In the genomic region with DNA sequence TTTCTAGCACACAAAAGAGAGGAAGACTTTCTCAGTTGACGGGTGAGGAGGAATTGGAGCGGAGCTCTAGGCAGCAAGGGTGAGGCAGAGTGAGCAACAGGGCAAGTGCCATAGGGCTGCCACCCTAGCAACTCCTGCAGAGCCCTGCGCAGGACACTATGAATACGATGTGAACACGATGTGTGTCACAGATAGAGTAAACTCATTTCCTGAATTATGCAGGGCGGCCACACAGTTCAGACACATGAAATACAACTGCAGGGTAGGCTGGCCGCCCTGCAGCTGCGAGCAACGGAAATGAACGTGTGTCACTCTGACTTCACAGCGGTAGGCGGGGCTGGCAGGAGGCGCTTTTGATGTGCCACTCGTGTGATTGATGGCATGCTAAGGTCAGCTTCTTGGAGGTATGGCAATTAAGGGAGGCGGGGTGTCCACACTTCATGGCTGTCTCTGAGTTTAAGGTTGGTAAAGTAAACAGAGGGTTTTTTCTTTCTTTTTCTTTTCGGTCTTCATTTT, we compare ENCODE assay signal across 8 mouse cellular contexts.
DNase-seq lines count a peak whose midpoint lies in the region; ATAC-seq and TF ChIP-seq lines count a peak whose summit lies in the region.

No protein-coding gene starts in this region.

- H3K9me3 ChIP-seq in intestine, embryonic 14.5 days (ENCODE audit: control insufficient read depth, low read length) = no peaks in the 10 kb centered on the region
- H3K9me3 ChIP-seq in liver, embryonic 14.5 days (ENCODE audit: control insufficient read depth, low read length) = no peaks in the 10 kb centered on the region
- H3K9me3 ChIP-seq in neural tube, embryonic 15.5 days (replicated peaks) = no peaks in the 10 kb centered on the region

- peak overlapping the region; percentile 27 for H3K4me2 ChIP-seq in intestine, embryonic 14.5 days (ENCODE audit: low read length)
- peak overlapping the region; percentile 24; the same call in 1 of the 2 replicates for H3K4me2 ChIP-seq in liver, embryonic 14.5 days (ENCODE audit: low read depth)
- peak overlapping the region; percentile 36 for H3K4me2 ChIP-seq in neural tube, embryonic 15.5 days

- H3K9ac ChIP-seq in intestine, embryonic 14.5 days (ENCODE audit: low read length) = no peak overlapping the region
- no peak overlapping the region for H3K9ac ChIP-seq in liver, embryonic 14.5 days (replicated peaks)
- no peak overlapping the region for H3K9ac ChIP-seq in neural tube, embryonic 15.5 days (replicated peaks)

- 7% methylated on average over 16 of the region's 16 CpGs for WGBS in bone marrow, adult 2 months
- WGBS in intestine, embryonic 14.5 days = 12% methylated on average over 16 of the region's 16 CpGs
- WGBS in liver, embryonic 14.5 days (ENCODE audit: insufficient replicate concordance) = 23% methylated on average over 16 of the region's 16 CpGs
- 15% methylated on average over 16 of the region's 16 CpGs for WGBS in neural tube, embryonic 15.5 days
- WGBS in cerebellum, adult 2 months = 74% methylated on average over 16 of the region's 16 CpGs

- TF ChIP-seq CTCF in bone marrow, adult 2 months (IDR thresholded peaks at IDR 0.05; ENCODE audit: control insufficient read depth, insufficient read depth, low read length) = no peak
- no peak for TF ChIP-seq CTCF in liver, embryonic 14.5 days (IDR thresholded peaks at IDR 0.05; ENCODE audit: low read depth)
- TF ChIP-seq CTCF in cerebellum, adult 2 months (IDR thresholded peaks at IDR 0.05; ENCODE audit: borderline replicate concordance, insufficient read depth, low read depth, low read length) = no peak

- H3K36me3 ChIP-seq in intestine, embryonic 14.5 days (ENCODE audit: control insufficient read depth, insufficient read depth, low read length) = no peaks in the 10 kb centered on the region
- no peaks in the 10 kb centered on the region for H3K36me3 ChIP-seq in liver, embryonic 14.5 days (replicated peaks; ENCODE audit: control insufficient read depth, insufficient read depth, low read depth)
- H3K36me3 ChIP-seq in neural tube, embryonic 15.5 days = no peaks in the 10 kb centered on the region

- peak; percentile 64; the same call in 1 of the 2 replicates for ATAC-seq in intestine, embryonic 14.5 days (replicated peaks; ENCODE audit: low FRiP score, low TSS enrichment, low read depth)
- ATAC-seq in liver, embryonic 14.5 days (ENCODE audit: insufficient read depth) = no peak
- ATAC-seq in neural tube, embryonic 15.5 days (ENCODE audit: low FRiP score) = no peak; the same call in 1 of the 2 replicates

- H3K4me1 ChIP-seq in bone marrow, adult 2 months (ENCODE audit: control insufficient read depth, insufficient read depth, low read length) = no peaks in the 10 kb centered on the region
- H3K4me1 ChIP-seq in intestine, embryonic 14.5 days (replicated peaks; ENCODE audit: control insufficient read depth, insufficient read depth, low read length) = peaks cover 18% of the 10 kb centered on the region
- peaks cover 0 to 9% of the 10 kb centered on the region in 2 experiments; a peak in 2 of 4 replicates for H3K4me1 ChIP-seq in liver, embryonic 14.5 days (replicated peaks; ENCODE audit: control insufficient read depth in 2 of 2, insufficient read depth in 2 of 2, low read length in 1 of 2)
- peaks cover 15% of the 10 kb centered on the region for H3K4me1 ChIP-seq in neural tube, embryonic 15.5 days
- no peaks in the 10 kb centered on the region; the same call in 1 of the 2 replicates for H3K4me1 ChIP-seq in cerebellum, adult 2 months (ENCODE audit: control insufficient read depth, insufficient read depth, low read length)

- DNase-seq in CD4-positive, CD25-positive, alpha-beta regulatory T cell, adult 2 months (ENCODE audit: low read depth, low spot score) = peak; percentile 93
- DNase-seq in intestine, embryonic 14.5 days (ENCODE audit: low spot score) = peak; percentile 60
- DNase-seq in liver, embryonic 14.5 days (ENCODE audit: low read depth in 3 of 3, low spot score in 3 of 3) = no peak
- no peak for DNase-seq in cerebellum, adult 2 months
- no peak for DNase-seq in right cerebral cortex, postnatal 4 days
- no peak for DNase-seq in cerebellum, postnatal 36 days

- no peaks in the 10 kb centered on the region for H3K27me3 ChIP-seq in intestine, embryonic 14.5 days (replicated peaks; ENCODE audit: control insufficient read depth, insufficient read depth, low read length)
- H3K27me3 ChIP-seq in liver, embryonic 14.5 days (ENCODE audit: control insufficient read depth, insufficient read depth, low read length) = no peaks in the 10 kb centered on the region
- H3K27me3 ChIP-seq in neural tube, embryonic 15.5 days (replicated peaks) = no peaks in the 10 kb centered on the region
- no peaks in the 10 kb centered on the region for H3K27me3 ChIP-seq in cerebellum, adult 2 months (ENCODE audit: control insufficient read depth, insufficient read depth, low read length)

- no peak for TF ChIP-seq POLR2A in bone marrow, adult 2 months (IDR thresholded peaks at IDR 0.05; ENCODE audit: borderline replicate concordance, control insufficient read depth, low read depth, low read length)
- no peak for TF ChIP-seq POLR2A in cerebellum, adult 2 months (IDR thresholded peaks at IDR 0.05; ENCODE audit: borderline replicate concordance, insufficient read depth, low read length)

- TF ChIP-seq EP300 in liver, embryonic 14.5 days (IDR thresholded peaks at IDR 0.05; ENCODE audit: low read depth) = no peak

- no peak overlapping the region for H3K4me3 ChIP-seq in bone marrow, adult 2 months (replicated peaks; ENCODE audit: control insufficient read depth, low read depth, low read length)
- no peak overlapping the region for H3K4me3 ChIP-seq in intestine, embryonic 14.5 days (ENCODE audit: low read depth, low read length)
- no peak overlapping the region for H3K4me3 ChIP-seq in liver, embryonic 14.5 days (ENCODE audit: insufficient read depth in 1 of 2, low read depth in 2 of 2, low read length in 2 of 2)
- H3K4me3 ChIP-seq in neural tube, embryonic 15.5 days (replicated peaks) = no peak overlapping the region
- no peak overlapping the region for H3K4me3 ChIP-seq in cerebellum, adult 2 months (replicated peaks; ENCODE audit: insufficient read depth, low read depth, low read length)

- peak overlapping the region; percentile 40 for H3K27ac ChIP-seq in bone marrow, adult 2 months (ENCODE audit: control insufficient read depth, insufficient read depth, low read depth, low read length, poor library complexity)
- H3K27ac ChIP-seq in intestine, embryonic 14.5 days (ENCODE audit: low read depth) = peak overlapping the region; percentile 34; the same call in 1 of the 2 replicates
- no peak overlapping the region for H3K27ac ChIP-seq in liver, embryonic 14.5 days
- no peak overlapping the region for H3K27ac ChIP-seq in neural tube, embryonic 15.5 days (replicated peaks)
- no peak overlapping the region for H3K27ac ChIP-seq in cerebellum, adult 2 months (ENCODE audit: insufficient read depth, low read length)

Comparison
In these comparisons a context has a peak if more than half of its experiments do, and no peak if none do; other contexts are left out.
1. DNase-seq: peak in CD4-positive, CD25-positive, alpha-beta regulatory T cell, adult 2 months (single experiment) and intestine, embryonic 14.5 days (single experiment); none in liver, embryonic 14.5 days (0 of 3), cerebellum, adult 2 months (0 of 2), right cerebral cortex, postnatal 4 days (single experiment) and cerebellum, postnatal 36 days (0 of 2).
2. H3K27ac ChIP-seq: peak in bone marrow, adult 2 months (single experiment) and intestine, embryonic 14.5 days (single experiment); none in liver, embryonic 14.5 days (single experiment), neural tube, embryonic 15.5 days (single experiment) and cerebellum, adult 2 months (single experiment).
3. Peak in every context shown above with its lines, with median percentiles within 50 percentile points of each other: H3K4me2 ChIP-seq.